Mouse (Mus musculus) liver, embryonic 16.5 days (tissue): ENCODE results near the gene Zfp14. TPM values are rescaled to one million over a fixed set of nuclear protein-coding genes. Genes with fewer than 3 reads are reported as not detected.

Experiments used
- ATAC-seq: fragments of 200-750 bp; cut with Nextera tagmentation; 2 replicates; pipeline ENCODE4 v1.8.0; 2017; ENCODE audit warnings: low read depth, mild to moderate bottlenecking, moderate number of reproducible peaks, moderate library complexity
- H3K27ac ChIP-seq: fragments of 300-500 bp; sonication (generic); 2 replicates; pipeline ENCODE4 v1.5.1; 2014; ENCODE audit warnings: mild to moderate bottlenecking, low read length
- H3K27me3 ChIP-seq: fragments of 300-500 bp; sonication (generic); 2 replicates; pipeline ENCODE4 v1.6.1; 2014; ENCODE audit warnings: low read depth, low read length, mixed read lengths; ENCODE audit not compliant: control insufficient read depth, insufficient read depth
- H3K36me3 ChIP-seq: fragments of 300-500 bp; sonication (generic); 2 replicates; pipeline ENCODE4 v1.6.1; 2014; ENCODE audit warnings: mild to moderate bottlenecking; ENCODE audit not compliant: control insufficient read depth, insufficient read depth
- H3K4me1 ChIP-seq: fragments of 300-500 bp; sonication (generic); 2 replicates; pipeline ENCODE4 v1.6.1; 2014; ENCODE audit warnings: low read depth, low read length, mixed read lengths; ENCODE audit not compliant: control insufficient read depth
- H3K4me2 ChIP-seq: fragments of 300-500 bp; sonication (generic); 2 replicates; pipeline ENCODE4 v1.6.1; 2014; ENCODE audit warnings: low read depth, low read length, mixed read lengths
- H3K4me3 ChIP-seq: fragments of 300-500 bp; sonication (generic); 2 replicates; pipeline ENCODE4 v1.5.1; 2014; ENCODE audit warnings: low read depth, mild to moderate bottlenecking, low read length
- H3K9ac ChIP-seq: fragments of 300-500 bp; sonication (generic); 2 replicates; pipeline ENCODE4 v1.6.1; 2014; ENCODE audit warnings: low read depth, low read length
- H3K9me3 ChIP-seq: fragments of 300-500 bp; sonication (generic); replicated peaks from 2 replicates; pipeline ENCODE4 v1.6.1; 2016; ENCODE audit warnings: low read length; ENCODE audit not compliant: control insufficient read depth
- WGBS: fragments of 180-500 bp; shearing (Covaris S2); extraction: QIAGEN DNeasy Blood & Tissue Kit; methylation state at CpG from one replicate; pipeline ENCODE4 v1.1.7; 2014; ENCODE audit not compliant: insufficient replicate concordance; 5-methylcytosine and 5-hydroxymethylcytosine counted together
- polyA plus RNA-seq: library from polyadenylated mRNA; unstranded; fragments of >200 nt; fragmentation: Nextera tagmentation; extraction: Ambion mirVana; gene quantifications from 2 replicates; pipeline ENCODE4 v1.2.1, GENCODE M21; 2015

Gene Zfp14
- polyA plus RNA-seq, 1 experiment from 2014 or later, result 0.28 TPM

DNA sequence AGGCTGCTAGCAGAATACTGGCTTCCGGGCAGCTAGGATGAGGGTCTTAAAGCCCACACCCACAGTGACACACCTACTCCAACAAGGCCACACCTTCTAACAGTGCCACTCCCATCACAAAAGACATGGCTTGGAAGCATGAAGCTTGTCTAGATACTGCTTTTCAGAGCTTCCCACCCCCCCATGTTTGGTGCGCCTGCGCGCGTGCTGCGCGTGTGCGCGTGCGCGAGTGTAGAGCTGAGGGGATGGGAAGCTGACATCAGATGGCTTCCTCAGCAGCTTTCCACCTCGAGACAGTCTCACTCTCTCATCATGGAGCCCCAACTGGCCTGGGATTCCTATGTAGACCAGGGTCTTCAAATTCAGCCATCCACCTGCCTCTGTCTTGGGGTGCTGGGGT lies 16.8 kb downstream of the Zfp14 start:
- WGBS, result 87% methylated on average over 12 of the region's 12 CpGs
- H3K4me3 ChIP-seq, result no peak overlapping the region
- no peak overlapping the region for H3K27ac ChIP-seq
- no peaks in the 10 kb centered on the region for H3K27me3 ChIP-seq
- H3K9ac ChIP-seq, result no peak overlapping the region
- H3K4me1 ChIP-seq, result no peaks in the 10 kb centered on the region
- H3K9me3 ChIP-seq, result no peaks in the 10 kb centered on the region
- no peak for ATAC-seq
- H3K4me2 ChIP-seq, result no peak overlapping the region
- H3K36me3 ChIP-seq, result no peaks in the 10 kb centered on the region

DNA sequence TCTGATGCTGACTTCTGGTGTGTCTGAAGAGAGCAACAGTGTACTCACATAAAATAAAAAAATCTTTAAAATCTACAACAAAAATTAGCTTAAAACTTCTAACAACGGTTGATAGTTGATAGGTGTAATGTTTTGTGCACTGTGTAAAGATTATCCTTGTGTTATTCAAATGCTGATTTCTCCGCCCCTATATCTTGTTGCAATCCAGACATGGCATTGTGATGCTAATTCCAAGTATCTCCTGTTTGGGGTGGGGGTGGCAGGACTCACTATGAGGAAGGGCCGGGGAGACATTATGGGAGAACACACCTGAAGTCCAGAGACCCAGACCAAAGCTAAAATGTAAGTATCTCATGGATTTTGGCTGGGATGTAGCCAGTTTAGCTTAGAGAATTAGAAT lies 19.8 kb downstream of the Zfp14 start:
- WGBS, result 72% methylated on average over 3 of the region's 3 CpGs
- Histone ChIP-seq H3K27me3 (no peaks in the 10 kb centered on the region), H3K4me1 (no peaks in the 10 kb centered on the region), H3K9me3 (no peaks in the 10 kb centered on the region), H3K4me3 (no peak overlapping the region), H3K27ac (no peak overlapping the region), H3K36me3 (no peaks in the 10 kb centered on the region), H3K4me2 (no peak overlapping the region), H3K9ac (no peak overlapping the region)
- no peak for ATAC-seq

DNA sequence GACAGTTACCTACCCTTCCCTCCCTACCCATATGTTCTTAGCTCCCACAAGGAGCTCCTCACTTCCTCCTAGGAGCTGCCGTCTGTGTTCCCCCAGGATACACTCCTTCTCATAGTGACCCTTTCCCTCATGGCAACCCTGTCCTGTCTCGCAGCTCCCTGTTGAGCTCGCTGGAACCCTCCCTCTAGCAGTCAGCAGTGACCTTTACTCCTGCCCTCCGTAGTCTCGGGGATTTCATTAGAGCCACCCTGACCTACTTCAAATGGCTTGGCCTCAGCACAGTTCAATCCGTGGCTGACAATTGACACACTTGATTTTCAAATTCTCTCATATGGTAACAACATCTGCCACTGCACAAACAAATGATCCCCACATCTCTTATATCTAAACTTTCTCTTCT lies 20.5 kb downstream of the Zfp14 start:
- Histone ChIP-seq H3K9me3 (no peaks in the 10 kb centered on the region), H3K36me3 (no peaks in the 10 kb centered on the region), H3K9ac (no peak overlapping the region), H3K27ac (no peak overlapping the region), H3K4me3 (no peak overlapping the region), H3K4me1 (no peaks in the 10 kb centered on the region), H3K27me3 (no peaks in the 10 kb centered on the region), H3K4me2 (no peak overlapping the region)
- WGBS, result 31% methylated on average over 6 of the region's 6 CpGs
- ATAC-seq, result peak; percentile 63; the same call in 1 of the 2 replicates

DNA sequence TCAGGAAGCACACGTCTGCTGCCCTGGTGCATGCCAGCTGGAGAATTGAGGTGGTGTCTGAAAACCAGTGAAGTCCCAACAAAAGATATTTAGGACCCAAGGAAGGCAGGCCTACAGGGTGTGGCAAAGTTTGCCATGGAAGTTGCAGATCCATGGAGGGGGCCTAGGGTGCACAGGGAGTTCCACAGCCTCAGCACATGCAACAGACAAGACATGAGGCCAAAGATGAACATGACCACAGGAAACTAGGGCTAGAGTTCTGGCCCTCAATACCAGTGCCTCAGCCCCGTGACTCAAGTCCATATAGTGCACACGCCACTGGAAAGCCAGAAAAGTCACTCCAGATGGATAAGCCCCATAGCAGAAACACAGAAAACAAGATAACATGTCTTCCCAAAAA lies 22.6 kb downstream of the Zfp14 start:
- WGBS, result 64% methylated on average over 3 of the region's 3 CpGs
- Histone ChIP-seq H3K4me2 (no peak overlapping the region), H3K27me3 (no peaks in the 10 kb centered on the region), H3K9ac (no peak overlapping the region), H3K4me1 (peaks cover 3% of the 10 kb centered on the region), H3K9me3 (no peaks in the 10 kb centered on the region), H3K4me3 (no peak overlapping the region), H3K27ac (no peak overlapping the region), H3K36me3 (0 out of 2 replicates have a peak, but pooled peaks cover 4% of the 10 kb centered on the region)
- no peak for ATAC-seq

DNA sequence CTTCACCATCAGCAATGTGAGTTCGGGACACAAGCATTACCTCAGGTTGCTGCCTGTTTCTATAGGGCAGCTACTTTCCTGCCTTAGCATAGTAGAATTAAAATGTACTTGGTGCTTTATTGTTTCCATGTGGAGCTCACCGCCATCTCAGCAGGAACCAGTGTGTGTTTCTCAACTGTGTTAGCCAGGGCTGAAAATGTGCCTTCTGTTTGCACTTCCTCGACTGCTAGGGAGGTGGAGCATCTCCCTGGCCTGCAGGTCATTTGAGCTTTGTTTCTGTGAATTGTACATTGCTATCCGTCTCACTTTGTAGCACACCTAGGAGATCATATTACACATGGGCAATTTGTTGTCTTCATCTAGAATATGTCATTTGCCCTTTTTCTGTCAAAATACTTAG lies 23.8 kb downstream of the Zfp14 start:
- no peak overlapping the region for H3K9ac ChIP-seq
- 68% methylated on average over 4 of the region's 4 CpGs for WGBS
- peaks cover 14% of the 10 kb centered on the region for H3K36me3 ChIP-seq
- no peaks in the 10 kb centered on the region for H3K27me3 ChIP-seq
- H3K4me2 ChIP-seq, result no peak overlapping the region
- H3K27ac ChIP-seq, result no peak overlapping the region
- H3K4me1 ChIP-seq, result peaks cover 3% of the 10 kb centered on the region
- H3K4me3 ChIP-seq, result no peak overlapping the region
- ATAC-seq, result no peak
- H3K9me3 ChIP-seq, result no peaks in the 10 kb centered on the region

DNA sequence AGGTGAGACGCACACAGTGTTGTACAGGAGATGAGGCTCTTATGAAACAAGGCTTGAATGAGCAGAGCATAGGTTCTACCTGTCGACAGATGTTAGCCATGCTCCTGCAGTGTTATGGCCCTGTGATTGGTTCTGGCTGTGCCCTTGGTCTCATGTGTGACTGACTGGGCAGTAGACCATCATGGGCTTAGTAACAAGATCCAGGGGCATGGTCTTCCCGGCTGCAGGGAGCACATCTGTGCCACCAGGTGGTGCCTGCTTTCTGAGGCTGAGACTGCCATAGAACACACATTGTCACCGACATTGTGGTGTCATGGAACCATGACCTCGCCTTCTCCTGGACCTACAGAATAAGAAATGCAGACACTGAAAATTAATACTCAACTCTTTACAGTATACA lies 25.8 kb downstream of the Zfp14 start:
- Histone ChIP-seq H3K27me3 (no peaks in the 10 kb centered on the region), H3K27ac (no peak overlapping the region), H3K4me3 (no peak overlapping the region), H3K36me3 (peaks cover 17% of the 10 kb centered on the region), H3K4me2 (no peak overlapping the region), H3K9ac (no peak overlapping the region), H3K4me1 (peaks cover 3% of the 10 kb centered on the region), H3K9me3 (no peaks in the 10 kb centered on the region)
- ATAC-seq, result no peak
- WGBS, result 74% methylated on average over 5 of the region's 5 CpGs

DNA sequence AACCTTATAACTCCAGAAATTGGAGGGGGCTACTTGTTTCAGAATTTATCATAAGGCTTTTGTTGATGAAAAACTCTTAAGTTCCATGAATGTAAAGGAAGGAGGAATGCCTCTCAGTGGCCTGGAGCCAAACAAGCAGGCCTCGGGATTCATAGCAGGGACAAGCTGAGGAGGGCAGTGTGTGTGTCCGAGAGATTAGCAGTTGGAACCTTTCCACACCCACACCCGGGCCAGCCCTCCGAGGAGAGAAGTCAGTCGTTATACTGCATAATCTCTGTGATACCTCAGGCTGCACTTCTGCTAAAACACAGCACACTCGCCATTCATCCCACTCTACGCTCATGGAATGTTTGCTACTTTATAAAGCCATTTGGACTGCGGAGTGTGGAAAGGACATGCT lies 27.4 kb downstream of the Zfp14 start:
- H3K9ac ChIP-seq, result no peak overlapping the region
- peak; percentile 35; the same call in 1 of the 2 replicates for ATAC-seq
- no peak overlapping the region for H3K27ac ChIP-seq
- H3K4me1 ChIP-seq, result peaks cover 3% of the 10 kb centered on the region
- WGBS, result 60% methylated on average over 8 of the region's 8 CpGs
- H3K36me3 ChIP-seq, result peaks cover 22% of the 10 kb centered on the region
- no peak overlapping the region for H3K4me3 ChIP-seq
- no peaks in the 10 kb centered on the region for H3K9me3 ChIP-seq
- no peak overlapping the region for H3K4me2 ChIP-seq
- H3K27me3 ChIP-seq, result no peaks in the 10 kb centered on the region

GRCm38 (mm10) chr7:30023324-30023723 lies 27.9 kb downstream of the Zfp14 start:
- WGBS, result 81% methylated on average over 9 of the region's 9 CpGs

DNA sequence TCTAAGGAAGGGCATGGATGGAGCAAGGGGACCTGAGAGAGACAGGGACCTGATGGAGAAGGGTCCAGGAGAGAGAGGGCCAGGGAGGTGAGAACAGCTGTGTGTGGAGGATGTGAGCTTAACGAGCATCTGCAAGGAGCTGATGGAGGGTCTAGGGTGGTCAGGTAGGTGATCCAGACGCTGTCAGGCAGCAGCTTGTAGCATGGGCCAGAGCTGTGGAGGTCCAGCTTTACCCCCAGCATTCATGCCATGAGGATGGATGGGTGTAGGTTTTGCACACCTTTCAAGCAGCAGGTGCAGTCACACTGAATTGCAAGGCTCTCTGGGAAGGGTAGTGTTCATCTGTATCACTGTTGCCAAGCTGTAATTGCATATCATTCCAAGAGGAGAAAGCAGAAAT lies 31.6 kb downstream of the Zfp14 start:
- no peak for ATAC-seq
- WGBS, result 88% methylated on average over 2 of the region's 2 CpGs

More at GRCm38 (mm10) chr7:30023324-30023723, 27.9 kb downstream of the Zfp14 start:
- no peaks in the 10 kb centered on the region for H3K27me3 ChIP-seq
- peaks cover 3% of the 10 kb centered on the region for H3K4me1 ChIP-seq
- no peak overlapping the region for H3K9ac ChIP-seq
- no peak overlapping the region for H3K4me3 ChIP-seq
- no peak overlapping the region for H3K27ac ChIP-seq
- peaks cover 22% of the 10 kb centered on the region for H3K36me3 ChIP-seq
- H3K4me2 ChIP-seq, result no peak overlapping the region
- H3K9me3 ChIP-seq, result no peaks in the 10 kb centered on the region
- no peak for ATAC-seq

More for the DNA sequence above, 31.6 kb downstream of the Zfp14 start:
- Histone ChIP-seq H3K27ac (no peak overlapping the region), H3K4me2 (no peak overlapping the region), H3K9ac (no peak overlapping the region), H3K4me3 (no peak overlapping the region), H3K27me3 (no peaks in the 10 kb centered on the region), H3K9me3 (no peaks in the 10 kb centered on the region), H3K36me3 (peaks cover 37% of the 10 kb centered on the region), H3K4me1 (peaks cover under 1% of the 10 kb centered on the region)
